Mouse (Mus musculus): ENCODE measurements around the gene Zswim9. TPM values are rescaled to one million over a fixed set of nuclear protein-coding genes. Genes with fewer than 3 reads are reported as not detected.

Gene Zswim9
- total RNA-seq (2014; rRNA removed) (7.2 and 7.9 TPM in 2 replicates), polyA plus RNA-seq (2015; fragmentation: Nextera tagmentation; extraction: Ambion mirVana) (7.3 and 8.6 TPM in 2 replicates)

GRCm38 (mm10) chr7:13278308-13278891 lies at the start of gene Zswim9:
TSS of gene Zswim9 (minus strand) at chr7:13278721.
- no peaks in the 10 kb centered on the region for H3K9me3 ChIP-seq (ENCODE audit: low read length)
- peak within 1 kb of the TSS; percentile 72 for H3K27ac ChIP-seq
- WGBS = under 1% methylated on average over 39 of the region's 39 CpGs
- peak within 1 kb of the TSS; percentile 43 for H3K4me3 ChIP-seq (ENCODE audit: low read length)
- H3K9ac ChIP-seq (replicated peaks; ENCODE audit: low read length) = peak within 1 kb of the TSS; percentile 70
- DNase-seq (ENCODE audit: low spot score) (peak; percentile 97), ATAC-seq (peak; percentile 99)
- no peaks in the 10 kb centered on the region for H3K4me1 ChIP-seq (ENCODE audit: insufficient read depth, low read length)
- TF ChIP-seq CTCF (IDR thresholded peaks at IDR 0.05; ENCODE audit: low read depth) = no peak
- H3K27me3 ChIP-seq (ENCODE audit: insufficient read depth, low read length) = no peaks in the 10 kb centered on the region
- H3K4me2 ChIP-seq (ENCODE audit: low read depth, low read length) = peak within 1 kb of the TSS; percentile 80
- no peaks in the 10 kb centered on the region; the same call in none of the 2 replicates for H3K36me3 ChIP-seq (ENCODE audit: insufficient read depth, low read length)

DNA sequence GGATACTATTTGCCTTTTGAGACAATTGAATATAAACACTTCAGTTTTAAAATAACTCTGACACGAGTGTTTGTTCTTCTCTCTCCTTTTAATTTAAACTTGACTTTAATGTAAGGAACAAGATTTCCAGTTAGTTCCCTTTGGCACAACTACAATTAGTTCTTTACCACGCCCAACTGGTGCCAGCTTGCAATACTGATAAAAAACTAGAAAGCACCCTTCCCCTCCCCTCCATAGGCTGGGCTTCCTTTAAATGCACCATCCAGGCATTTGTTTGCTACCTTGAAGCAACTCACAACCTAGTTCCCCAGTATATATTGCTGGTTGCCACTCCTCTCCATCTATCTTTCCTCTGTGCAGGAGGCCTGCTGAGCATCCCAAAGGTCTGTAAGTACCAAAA lies 45.8 kb upstream of the Zswim9 start, which contains the start of gene Pla2g4c:
Gene Pla2g4c (plus strand): TSS at position 340 of the 400 bp plus-strand sequence.
- Histone ChIP-seq H3K4me1 (ENCODE audit: insufficient read depth, low read length) (no peaks in the 10 kb centered on the region), H3K4me2 (ENCODE audit: low read depth, low read length) (no peak within 1 kb of the TSS), H3K9ac (replicated peaks; ENCODE audit: low read length) (no peak within 1 kb of the TSS), H3K9me3 (ENCODE audit: low read length) (no peaks in the 10 kb centered on the region), H3K27me3 (ENCODE audit: insufficient read depth, low read length) (no peaks in the 10 kb centered on the region), H3K27ac (no peak within 1 kb of the TSS), H3K36me3 (ENCODE audit: insufficient read depth, low read length) (no peaks in the 10 kb centered on the region), H3K4me3 (ENCODE audit: low read length) (no peak within 1 kb of the TSS)
- TF ChIP-seq CTCF (IDR thresholded peaks at IDR 0.05; ENCODE audit: low read depth) = no peak
- ATAC-seq (no peak), DNase-seq (ENCODE audit: low spot score) (no peak)
- 89% methylated on average over 2 of the region's 2 CpGs for WGBS

DNA sequence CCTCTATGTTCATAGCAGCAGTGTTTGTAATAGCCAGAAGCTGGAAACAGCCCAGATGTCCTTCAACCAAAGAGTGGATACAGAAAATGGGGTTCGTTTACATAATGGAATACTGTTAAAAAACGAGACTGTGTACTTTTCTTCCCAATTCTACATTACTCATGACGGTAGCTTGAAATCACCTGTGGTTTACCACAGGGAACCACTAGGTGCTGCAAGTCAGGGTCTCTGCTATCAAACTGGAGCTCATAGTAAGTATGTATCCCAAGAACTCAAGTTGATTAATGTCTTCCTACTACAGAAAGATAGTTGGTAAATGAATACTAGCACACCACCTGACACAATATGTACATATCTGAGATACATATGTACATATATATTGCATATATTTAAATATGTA lies 42.9 kb upstream of the Zswim9 start:
- no peak for ATAC-seq
- H3K27ac ChIP-seq = no peak overlapping the region
- H3K4me3 ChIP-seq (ENCODE audit: low read length) = no peak overlapping the region
- H3K36me3 ChIP-seq (ENCODE audit: insufficient read depth, low read length) = no peaks in the 10 kb centered on the region
- TF ChIP-seq CTCF (IDR thresholded peaks at IDR 0.05; ENCODE audit: low read depth) = no peak
- DNase-seq (ENCODE audit: low spot score) = no peak
- no peak overlapping the region for H3K9ac ChIP-seq (replicated peaks; ENCODE audit: low read length)
- no peaks in the 10 kb centered on the region for H3K27me3 ChIP-seq (ENCODE audit: insufficient read depth, low read length)
- no peaks in the 10 kb centered on the region for H3K9me3 ChIP-seq (ENCODE audit: low read length)
- no peak overlapping the region for H3K4me2 ChIP-seq (ENCODE audit: low read depth, low read length)
- H3K4me1 ChIP-seq (ENCODE audit: insufficient read depth, low read length) = no peaks in the 10 kb centered on the region
- WGBS = 90% methylated on average over 3 of the region's 3 CpGs

DNA sequence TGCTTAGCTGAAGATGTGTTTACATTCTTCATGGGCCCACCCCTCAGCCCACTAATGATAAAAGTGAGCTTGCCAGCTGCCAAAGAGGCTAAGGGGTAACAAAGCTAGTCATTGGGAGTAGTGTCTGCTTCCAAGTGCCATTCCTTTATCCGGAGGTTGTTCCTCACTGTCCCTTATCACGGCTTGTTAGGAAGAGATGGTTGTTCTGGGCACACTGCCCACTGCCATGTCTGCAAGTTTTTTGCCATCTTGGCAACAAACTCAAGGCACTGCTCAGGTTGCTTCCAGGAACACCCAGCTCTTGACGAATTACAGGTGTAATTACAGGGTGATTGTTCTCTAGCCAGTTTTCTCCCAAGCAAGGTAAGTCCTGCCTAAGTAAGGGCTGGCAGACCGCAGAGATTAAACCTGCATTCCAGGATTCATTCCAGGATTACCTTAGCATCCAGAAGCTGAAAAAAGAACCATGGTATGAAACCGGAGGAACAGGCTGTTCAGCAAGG lies 35.6 kb upstream of the Zswim9 start:
- DNase-seq (ENCODE audit: low spot score) (peak; percentile 3), ATAC-seq (no peak)
- Histone ChIP-seq H3K27me3 (ENCODE audit: insufficient read depth, low read length) (no peaks in the 10 kb centered on the region), H3K9me3 (ENCODE audit: low read length) (no peaks in the 10 kb centered on the region), H3K9ac (replicated peaks; ENCODE audit: low read length) (no peak overlapping the region), H3K36me3 (ENCODE audit: insufficient read depth, low read length) (peaks cover 16% of the 10 kb centered on the region; the same call in 1 of the 2 replicates), H3K27ac (no peak overlapping the region), H3K4me2 (ENCODE audit: low read depth, low read length) (no peak overlapping the region), H3K4me1 (ENCODE audit: insufficient read depth, low read length) (no peaks in the 10 kb centered on the region), H3K4me3 (ENCODE audit: low read length) (no peak overlapping the region)
- TF ChIP-seq CTCF (IDR thresholded peaks at IDR 0.05; ENCODE audit: low read depth) = no peak
- 67% methylated on average over 5 of the region's 5 CpGs for WGBS

GRCm38 (mm10) chr7:13311401-13311800 lies 32.9 kb upstream of the Zswim9 start:
- no peak for ATAC-seq
- Histone ChIP-seq H3K27ac (no peak overlapping the region), H3K9me3 (ENCODE audit: low read length) (no peaks in the 10 kb centered on the region), H3K9ac (replicated peaks; ENCODE audit: low read length) (no peak overlapping the region), H3K4me2 (ENCODE audit: low read depth, low read length) (no peak overlapping the region), H3K4me3 (ENCODE audit: low read length) (no peak overlapping the region), H3K4me1 (ENCODE audit: insufficient read depth, low read length) (no peaks in the 10 kb centered on the region), H3K27me3 (ENCODE audit: insufficient read depth, low read length) (no peaks in the 10 kb centered on the region), H3K36me3 (ENCODE audit: insufficient read depth, low read length) (peaks cover 20% of the 10 kb centered on the region; the same call in 1 of the 2 replicates)
- no peak for DNase-seq (ENCODE audit: low spot score)
- no peak for TF ChIP-seq CTCF (IDR thresholded peaks at IDR 0.05; ENCODE audit: low read depth)
- 94% methylated on average over 4 of the region's 4 CpGs for WGBS

- Histone ChIP-seq H3K27ac (no peak overlapping the region), H3K36me3 (ENCODE audit: insufficient read depth, low read length) (peaks cover 20% of the 10 kb centered on the region; the same call in 1 of the 2 replicates), H3K9me3 (ENCODE audit: low read length) (no peaks in the 10 kb centered on the region), H3K27me3 (ENCODE audit: insufficient read depth, low read length) (no peaks in the 10 kb centered on the region), H3K4me3 (ENCODE audit: low read length) (no peak overlapping the region), H3K4me1 (ENCODE audit: insufficient read depth, low read length) (no peaks in the 10 kb centered on the region), H3K4me2 (ENCODE audit: low read depth, low read length) (no peak overlapping the region), H3K9ac (replicated peaks; ENCODE audit: low read length) (no peak overlapping the region)
- no peak for ATAC-seq
- TF ChIP-seq CTCF (IDR thresholded peaks at IDR 0.05; ENCODE audit: low read depth) = no peak
- DNase-seq (ENCODE audit: low spot score) = no peak
- 92% methylated on average over 6 of the region's 6 CpGs for WGBS
Measured at GRCm38 (mm10) chr7:13310493-13311199, 32.1 kb upstream of the Zswim9 start.
